Mouse (Mus musculus) ES-E14 (cell line): ENCODE data around the gene Wbp11.

Experiments
- CHD2 ChIP-seq: IDR thresholded peaks from 2 replicates; pipeline ENCODE4 v1.6.1; 2014; ENCODE audit warnings: mild to moderate bottlenecking, low read depth, low read length, inconsistent platforms
- ZC3H11A ChIP-seq: IDR thresholded peaks from 2 replicates; pipeline ENCODE4 v1.6.1; 2012; ENCODE audit warnings: low read depth, mild to moderate bottlenecking, inconsistent platforms, low read length, borderline replicate concordance

DNA sequence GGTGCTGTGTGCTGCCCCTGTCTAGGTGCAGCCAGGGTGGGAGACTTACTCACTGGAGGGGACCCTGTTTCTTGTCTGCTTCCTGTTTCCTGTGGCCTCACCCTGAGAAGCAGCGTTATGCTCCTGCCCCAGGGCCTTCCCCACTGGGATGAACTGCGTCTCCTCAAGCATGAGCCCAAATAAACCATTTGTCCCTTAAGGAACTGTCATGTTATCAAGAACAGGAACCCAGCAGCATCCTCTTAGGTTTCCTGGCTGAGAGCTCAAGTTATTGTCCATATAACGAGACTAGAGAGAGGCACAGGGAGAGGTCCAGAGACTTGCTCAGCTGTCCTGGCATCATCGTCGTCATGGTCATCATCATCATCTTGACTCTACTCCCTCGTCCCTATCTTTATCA is 22.2 kb upstream of the Wbp11 start:
- TF ChIP-seq CHD2 (no peak), ZC3H11A (no peak)
